Mouse (Mus musculus) MEL (cell line): ENCODE data around the gene Romo1. TPM values are rescaled to one million over a fixed set of nuclear protein-coding genes. Genes with fewer than 3 reads are reported as not detected.

Experiments used
- DNase-seq: peaks from one replicate; pipeline ENCODE4 v3.0.0; 2011; ENCODE audit warnings: low read depth, low spot score
- H3K27ac ChIP-seq: 2 replicates; pipeline ENCODE4 v1.5.1; 2012; ENCODE audit warnings: low read depth, mild to moderate bottlenecking, control low read depth, low read length, moderate library complexity; ENCODE audit not compliant: control insufficient read depth
- H3K27me3 ChIP-seq, 2 experiments: fragments of 150-350 bp in 1 of 2; sonication (generic) in 1 of 2; 2 replicates each; pipeline ENCODE4 v1.6.1; 2012; ENCODE audit warnings: low read length in 2 of 2, mild to moderate bottlenecking in 2 of 2, improper control_type of control experiment in 1 of 2, moderate library complexity in 1 of 2; ENCODE audit not compliant: insufficient read depth in 2 of 2, control insufficient read depth in 1 of 2
- H3K36me3 ChIP-seq, 2 experiments: 2 replicates each; pipeline ENCODE4 v1.6.1; 2012 to 2014; ENCODE audit warnings: low read length in 2 of 2, improper control_type of control experiment in 1 of 2, inconsistent platforms in 1 of 2, mild to moderate bottlenecking in 1 of 2; ENCODE audit not compliant: insufficient read depth in 2 of 2, control insufficient read depth in 1 of 2
- H3K4me1 ChIP-seq, 2 experiments: fragments of 150-350 bp in 1 of 2; sonication (generic) in 1 of 2; 2 replicates each; pipeline ENCODE4 v1.6.1; 2012; ENCODE audit warnings: low read length in 2 of 2, improper control_type of control experiment in 1 of 2, mild to moderate bottlenecking in 1 of 2; ENCODE audit not compliant: insufficient read depth in 2 of 2, control insufficient read depth in 1 of 2
- H3K4me3 ChIP-seq, 2 experiments: fragments of 150-350 bp in 1 of 2; sonication (generic) in 1 of 2; 2 replicates each; pipeline ENCODE4 v1.5.1; 2012; ENCODE audit warnings: low read depth in 2 of 2, low read length in 2 of 2, mild to moderate bottlenecking in 2 of 2, moderate library complexity in 2 of 2, control low read depth in 1 of 2, improper control_type of control experiment in 1 of 2; ENCODE audit not compliant: control insufficient read depth in 1 of 2, insufficient read depth in 1 of 2
- H3K79me2 ChIP-seq: 2 replicates; pipeline ENCODE4 v1.6.1; 2012; ENCODE audit warnings: mild to moderate bottlenecking, low read length, moderate library complexity; ENCODE audit not compliant: control insufficient read depth, poor library complexity, insufficient read depth
- H3K9ac ChIP-seq: 2 replicates; pipeline ENCODE4 v1.6.1; 2012; ENCODE audit warnings: low read depth, mild to moderate bottlenecking, control low read depth, low read length, moderate library complexity; ENCODE audit not compliant: control insufficient read depth, poor library complexity, severe bottlenecking
- H3K9me3 ChIP-seq: fragments of 150-350 bp; sonication (generic); replicated peaks from 2 replicates; pipeline ENCODE4 v1.6.1; 2012; ENCODE audit warnings: mild to moderate bottlenecking, low read length, improper control_type of control experiment, moderate library complexity; ENCODE audit not compliant: insufficient read depth
- BHLHE40 ChIP-seq: IDR thresholded peaks from 2 replicates; pipeline ENCODE4 v1.6.1; 2012; ENCODE audit warnings: low read depth, mild to moderate bottlenecking, inconsistent platforms, low read length, improper control_type of control experiment, borderline replicate concordance
- E2F4 ChIP-seq: IDR thresholded peaks from 2 replicates; pipeline ENCODE4 v1.6.1; 2011; ENCODE audit warnings: low read depth, low read length, improper control_type of control experiment, borderline replicate concordance
- ELF1 ChIP-seq: IDR thresholded peaks from 2 replicates; pipeline ENCODE4 v1.6.1; 2014; ENCODE audit warnings: low read depth, mild to moderate bottlenecking, inconsistent platforms, low read length, improper control_type of control experiment, moderate library complexity
- ETS1 ChIP-seq: IDR thresholded peaks from 2 replicates; pipeline ENCODE4 v1.6.1; 2012; ENCODE audit warnings: low read depth, mild to moderate bottlenecking, inconsistent platforms, low read length, improper control_type of control experiment, moderate library complexity
- GATA1 ChIP-seq: IDR thresholded peaks from 2 replicates; pipeline ENCODE4 v1.6.1; 2011; ENCODE audit warnings: low read depth, low read length, improper control_type of control experiment
- MEF2A ChIP-seq: IDR thresholded peaks from 2 replicates; pipeline ENCODE4 v1.6.1; 2014; ENCODE audit warnings: low read depth, mild to moderate bottlenecking, inconsistent platforms, low read length, improper control_type of control experiment; ENCODE audit not compliant: poor library complexity, insufficient replicate concordance, severe bottlenecking; ENCODE audit errors: extremely low read depth
- MXI1 ChIP-seq: IDR thresholded peaks from 2 replicates; pipeline ENCODE4 v1.6.1; 2011; ENCODE audit warnings: mild to moderate bottlenecking, low read depth, low read length, improper control_type of control experiment
- MYB ChIP-seq: IDR thresholded peaks from 2 replicates; pipeline ENCODE4 v1.6.1; 2011; ENCODE audit warnings: mild to moderate bottlenecking, low read depth, low read length, improper control_type of control experiment
- MYC ChIP-seq: IDR thresholded peaks from 2 replicates; pipeline ENCODE4 v1.6.1; 2011; ENCODE audit warnings: low read depth, mild to moderate bottlenecking, low read length, improper control_type of control experiment, moderate library complexity
- NELFE ChIP-seq: IDR thresholded peaks from 2 replicates; pipeline ENCODE4 v1.6.1; 2011; ENCODE audit warnings: low read depth, low read length, improper control_type of control experiment
- NRF1 ChIP-seq: IDR thresholded peaks from 2 replicates; pipeline ENCODE4 v1.6.1; 2014; ENCODE audit warnings: low read depth, mild to moderate bottlenecking, inconsistent platforms, low read length, improper control_type of control experiment, moderate library complexity; ENCODE audit not compliant: poor library complexity, insufficient read depth, severe bottlenecking
- POLR2AphosphoS5 ChIP-seq: IDR thresholded peaks from 2 replicates; pipeline ENCODE4 v1.6.1; 2012; ENCODE audit warnings: low read depth, borderline replicate concordance, mild to moderate bottlenecking, inconsistent platforms, low read length, moderate library complexity, mixed read lengths
- SIN3A ChIP-seq: IDR thresholded peaks from 2 replicates; pipeline ENCODE4 v1.6.1; 2012; ENCODE audit warnings: low read length, improper control_type of control experiment, inconsistent platforms
- TAL1 ChIP-seq: IDR thresholded peaks from 2 replicates; pipeline ENCODE4 v1.6.1; 2012; ENCODE audit warnings: mild to moderate bottlenecking, inconsistent platforms, low read length, moderate library complexity, mixed read lengths
- TBP ChIP-seq: IDR thresholded peaks from 2 replicates; pipeline ENCODE4 v1.8.0; 2011; ENCODE audit warnings: low read depth, low read length, improper control_type of control experiment
- TCF12 ChIP-seq: IDR thresholded peaks from 2 replicates; pipeline ENCODE4 v1.6.1; 2014; ENCODE audit warnings: low read depth, mild to moderate bottlenecking, inconsistent platforms, low read length, improper control_type of control experiment, moderate library complexity
- UBTF ChIP-seq: IDR thresholded peaks from 2 replicates; pipeline ENCODE4 v1.6.1; 2012; ENCODE audit warnings: low read depth, mild to moderate bottlenecking, inconsistent platforms, low read length, improper control_type of control experiment, moderate library complexity, borderline replicate concordance; ENCODE audit not compliant: insufficient read depth
- ZMIZ1 ChIP-seq: IDR thresholded peaks from 2 replicates; pipeline ENCODE4 v1.6.1; 2012; ENCODE audit warnings: low read depth, mild to moderate bottlenecking, inconsistent platforms, low read length, improper control_type of control experiment, moderate library complexity
- polyA plus RNA-seq, 2 experiments: library from polyadenylated mRNA; stranded (reverse) in 1 of 2; unstranded in 1 of 2; fragments of >175 nt in 1 of 2; fragments of >200 nt in 1 of 2; gene quantifications; 2 replicates each; pipeline versions ENCODE4 v1.2.1 to v1.2.4; 2012; ENCODE audit warnings: low replicate concordance in 2 of 2, low read depth in 1 of 2; ENCODE audit not compliant: insufficient read length in 2 of 2, insufficient read depth in 1 of 2, missing spikeins in 1 of 2
- total RNA-seq: library from RNA; depleted of rRNA; stranded (reverse); fragments of 300-350 nt; gene quantifications from 2 replicates; pipeline ENCODE4 v1.2.3, GENCODE M21; 2012

The Romo1 gene
- total and polyA plus RNA-seq, 3 experiments, result 392 to 554 TPM; not detected in 1

- no peaks in the 10 kb centered on the region for H3K4me1 ChIP-seq
- no peak for TF ChIP-seq MEF2A
- TF ChIP-seq TCF12, result no peak
- no peak for TF ChIP-seq UBTF
- no peak for TF ChIP-seq NELFE
- no peak for TF ChIP-seq ETS1
- no peak for TF ChIP-seq ZMIZ1
- no peak for TF ChIP-seq E2F4
- TF ChIP-seq SIN3A, result no peak
- TF ChIP-seq POLR2AphosphoS5, result no peak
- no peak for TF ChIP-seq TAL1
- TF ChIP-seq BHLHE40, result no peak
- TF ChIP-seq MYC, result no peak
- no peak for TF ChIP-seq TBP
- no peak for TF ChIP-seq MYB
- TF ChIP-seq NRF1, result no peak
- TF ChIP-seq MXI1, result no peak
- no peak for DNase-seq
- H3K79me2 ChIP-seq, result no peaks in the 10 kb centered on the region
- H3K9ac ChIP-seq, result no peak within 1 kb of the TSS
- H3K4me3 ChIP-seq, result no peak within 1 kb of the TSS
- H3K27me3 ChIP-seq, result no peaks in the 10 kb centered on the region
- H3K27ac ChIP-seq, result no peak within 1 kb of the TSS
- peaks cover 0 to 6% of the 10 kb centered on the region in 2 experiments; a peak in 2 of 4 replicates for H3K36me3 ChIP-seq
- H3K9me3 ChIP-seq, result no peaks in the 10 kb centered on the region
Measured at GRCm38 (mm10) chr2:156126992-156127391, 16.8 kb upstream of the Romo1 start, which contains the start of gene Gm28036. TSS of gene Gm28036 (minus strand) at chr2:156127092.

- no peaks in the 10 kb centered on the region for H3K9me3 ChIP-seq
- no peak for TF ChIP-seq ELF1
- no peak for TF ChIP-seq ZMIZ1
- TF ChIP-seq GATA1, result no peak
- TF ChIP-seq ETS1, result no peak
- TF ChIP-seq MYB, result no peak
- TF ChIP-seq, all 39 proteins: peak for 0
- no peak overlapping the region for H3K9ac ChIP-seq
- H3K27ac ChIP-seq, result no peak overlapping the region
- no peaks in the 10 kb centered on the region for H3K79me2 ChIP-seq
- H3K27me3 ChIP-seq, result no peaks in the 10 kb centered on the region
- H3K4me3 ChIP-seq, result no peak overlapping the region
- peaks cover 0 to 4% of the 10 kb centered on the region in 2 experiments; a peak in 2 of 4 replicates for H3K36me3 ChIP-seq
- H3K4me1 ChIP-seq, result no peaks in the 10 kb centered on the region
- no peak for DNase-seq
Measured at GRCm38 (mm10) chr2:156134161-156134560, 9.7 kb upstream of the Romo1 start.
